Mouse (Mus musculus) liver, adult 2 months (tissue): ENCODE data around the gene Stat5b.

Source experiments
- CTCF ChIP-seq: fragments of 200-500 bp; IDR thresholded peaks from 2 replicates; pipeline ENCODE4 v1.5.1; 2011; ENCODE audit warnings: low read depth, low read length, control low read depth
- POLR2A ChIP-seq: fragments of 200-500 bp; IDR thresholded peaks from 2 replicates; pipeline ENCODE4 v1.6.1; 2011; ENCODE audit warnings: low read length, control low read depth; ENCODE audit not compliant: insufficient read depth; ENCODE audit errors: extremely low read depth

- TF ChIP-seq CTCF (no peak), POLR2A (no peak)
Observed at GRCm38 (mm10) chr11:100782568-100782967, 68.0 kb downstream of the Stat5b start.
